Mouse (Mus musculus): ENCODE measurements around the gene Bms1.

Gene Bms1

GRCm38 (mm10) chr6:118365781-118366180 lies 53.5 kb downstream of the Bms1 start:
- no peak for DNase-seq

- DNase-seq: no peak
Observed at GRCm38 (mm10) chr6:118350342-118350741, 68.9 kb downstream of the Bms1 start.

GRCm38 (mm10) chr6:118348186-118348585 lies 71.1 kb downstream of the Bms1 start:
- DNase-seq: no peak

GRCm38 (mm10) chr6:118347291-118347690 lies 72.0 kb downstream of the Bms1 start:
- no peak for DNase-seq

GRCm38 (mm10) chr6:118341861-118342485 lies 77.3 kb downstream of the Bms1 start:
- no peak for DNase-seq

GRCm38 (mm10) chr6:118337660-118338059 lies 81.6 kb downstream of the Bms1 start:
- DNase-seq: no peak

- DNase-seq: no peak
Observed at GRCm38 (mm10) chr6:118336541-118337480, 82.5 kb downstream of the Bms1 start.

GRCm38 (mm10) chr6:118335934-118336450 lies 83.3 kb downstream of the Bms1 start:
- DNase-seq: no peak

GRCm38 (mm10) chr6:118333861-118334260 lies 85.4 kb downstream of the Bms1 start:
- no peak for DNase-seq
